Mouse (Mus musculus) heart, adult 2 months (tissue): ENCODE results near the gene Txnrd1.

ENCODE experiments used
- CTCF ChIP-seq: fragments of 200-600 bp; IDR thresholded peaks from 2 replicates; pipeline ENCODE4 v1.8.1; 2022; ENCODE audit warnings: antibody characterized with exemption, mild to moderate bottlenecking, moderate library complexity
- EP300 ChIP-seq: fragments of 200-500 bp; IDR thresholded peaks from 2 replicates; pipeline ENCODE4 v1.6.1; 2011; ENCODE audit warnings: low read depth, low read length, control low read depth; ENCODE audit not compliant: insufficient read depth

DNA sequence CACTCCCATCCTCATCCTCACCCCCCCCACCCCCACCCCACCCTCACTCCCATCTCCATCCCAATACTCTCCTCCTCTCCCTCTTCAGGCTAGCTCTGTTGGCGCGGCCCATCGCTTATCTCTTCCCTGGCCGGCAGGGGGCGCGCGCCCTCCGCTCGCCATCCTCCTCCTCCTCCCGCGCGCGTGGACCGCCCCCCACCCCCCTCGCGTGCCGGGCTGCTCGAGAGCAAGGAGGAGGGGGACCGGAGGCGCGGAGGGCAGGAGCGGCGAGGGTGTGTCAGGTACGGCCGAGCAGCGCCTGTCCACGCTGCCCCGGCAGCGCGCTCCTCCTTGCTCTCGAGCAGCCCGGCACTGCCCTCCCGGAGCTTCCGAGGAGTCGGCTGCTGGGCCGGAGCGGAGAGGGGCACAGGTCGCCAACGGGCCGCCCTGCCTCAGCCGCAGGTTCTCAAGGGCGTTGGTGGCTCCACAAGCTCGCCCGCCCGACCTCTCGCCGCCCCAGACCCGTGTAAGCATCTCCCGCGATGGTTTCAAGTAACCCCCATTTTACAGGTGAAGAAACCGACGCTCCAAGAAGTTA lies 21.8 kb upstream of the Txnrd1 start:
- TF ChIP-seq CTCF (peak; percentile 70), EP300 (no peak)
